ENCODE assay signal across 9 mouse cellular contexts in the genomic region with DNA sequence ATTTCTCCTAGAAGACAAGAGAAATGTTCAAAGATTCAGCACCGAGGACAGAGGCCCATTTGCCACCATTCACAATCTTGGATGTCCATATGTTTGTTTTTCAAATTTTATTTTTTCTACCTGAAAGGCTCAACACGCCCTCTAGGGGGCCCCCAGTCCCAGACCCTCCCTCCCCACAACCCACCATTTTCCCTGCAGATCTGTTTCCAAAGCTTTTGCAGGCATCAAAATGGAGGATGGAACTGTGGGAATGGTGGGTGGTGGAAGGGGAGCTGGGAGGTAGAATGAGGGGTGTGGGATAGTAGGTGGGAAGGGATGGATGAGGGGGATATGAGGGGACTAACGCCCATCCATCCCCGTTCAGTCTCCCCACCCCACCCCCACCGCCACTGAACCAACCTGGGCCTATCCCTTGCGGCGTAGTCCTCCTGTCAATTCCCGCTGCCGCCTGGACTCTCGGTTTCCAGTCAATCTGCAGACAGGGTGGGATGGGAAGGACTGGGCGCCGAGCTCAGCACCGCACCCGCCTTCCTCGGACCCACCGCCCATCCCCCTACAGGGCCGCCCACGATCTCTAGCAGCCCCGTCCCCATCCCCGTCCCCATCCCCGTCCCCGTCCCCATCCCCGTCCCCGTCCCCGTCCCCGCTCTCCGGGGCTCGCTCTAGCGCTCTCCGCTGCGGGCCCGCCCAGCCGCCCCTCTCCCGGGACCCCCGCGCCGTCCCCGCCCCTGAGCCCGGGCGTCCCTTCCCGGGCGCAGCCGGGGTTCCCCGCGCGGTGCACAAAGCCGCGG. TPM values are rescaled to one million over a fixed set of nuclear protein-coding genes. Genes with fewer than 3 reads are reported as not detected.
DNase-seq lines count a peak whose midpoint lies in the region; ATAC-seq lines count a peak whose summit lies in the region.
"Not testable (repeated sequence)": the region's sequence is repeated elsewhere in the genome, so short reads cannot be mapped to it uniquely, and the experiment has no call there.
"Had no signal": no experiment of that assay in that cellular context is flagged by ENCODE, and none has a peak within 500 bp of the region (broad histone marks: within the 10 kb centered on the region; RNA-seq: fewer than 3 reads in every experiment).

No protein-coding gene starts in this region.

- not testable (repeated sequence) for H3K36me3 ChIP-seq in embryonic facial prominence, embryonic 15.5 days; heart, embryonic 16.5 days (ENCODE audit: control insufficient read depth, insufficient read depth); limb, embryonic 15.5 days; midbrain, embryonic 15.5 days (replicated peaks); stomach, embryonic 15.5 days

- H3K27ac ChIP-seq in embryonic facial prominence, embryonic 15.5 days (replicated peaks); heart, embryonic 16.5 days (ENCODE audit: low read length); limb, embryonic 15.5 days; stomach, embryonic 15.5 days: not testable (repeated sequence)
- peak overlapping the region; percentile 82 for H3K27ac ChIP-seq in midbrain, embryonic 15.5 days

- not testable (repeated sequence) for H3K9me3 ChIP-seq in embryonic facial prominence, embryonic 15.5 days (replicated peaks); heart, embryonic 16.5 days (replicated peaks; ENCODE audit: control insufficient read depth, low read length); limb, embryonic 15.5 days; midbrain, embryonic 15.5 days; stomach, embryonic 15.5 days

- peak overlapping the region; percentile 42 for H3K4me2 ChIP-seq in embryonic facial prominence, embryonic 15.5 days (replicated peaks)
- peak overlapping the region; percentile 51 for H3K4me2 ChIP-seq in heart, embryonic 16.5 days (ENCODE audit: low read depth, low read length)
- peak overlapping the region; percentile 43 for H3K4me2 ChIP-seq in limb, embryonic 15.5 days
- peak overlapping the region; percentile 50 for H3K4me2 ChIP-seq in midbrain, embryonic 15.5 days
- H3K4me2 ChIP-seq in stomach, embryonic 15.5 days: peak overlapping the region; percentile 49

- DNase-seq in ES-CJ7 (ENCODE audit: low read depth, low spot score): peak; percentile 48
- DNase-seq in cerebellum, adult 18-20 months: peak; percentile 25 to 27
- peak; percentile 23 to 40 for DNase-seq in kidney, postnatal 4 days

- not testable (repeated sequence) for H3K4me1 ChIP-seq in embryonic facial prominence, embryonic 15.5 days; heart, embryonic 16.5 days (ENCODE audit: control insufficient read depth, insufficient read depth, low read length); limb, embryonic 15.5 days; midbrain, embryonic 15.5 days; stomach, embryonic 15.5 days

- H3K9ac ChIP-seq in embryonic facial prominence, embryonic 15.5 days; heart, embryonic 16.5 days (ENCODE audit: low read length); limb, embryonic 15.5 days; stomach, embryonic 15.5 days: not testable (repeated sequence)
- peak overlapping the region; percentile 41 for H3K9ac ChIP-seq in midbrain, embryonic 15.5 days

- WGBS in embryonic facial prominence, embryonic 15.5 days: 40% methylated on average over 14 of the region's 48 CpGs
- 16% methylated on average over 14 of the region's 48 CpGs for WGBS in heart, embryonic 16.5 days
- WGBS in limb, embryonic 15.5 days: 13% methylated on average over 20 of the region's 48 CpGs
- 19% methylated on average over 13 of the region's 48 CpGs for WGBS in midbrain, embryonic 15.5 days
- WGBS in stomach, embryonic 15.5 days: 32% methylated on average over 11 of the region's 48 CpGs

- peak; percentile 80 for ATAC-seq in embryonic facial prominence, embryonic 15.5 days (ENCODE audit: insufficient number of reproducible peaks, low FRiP score, low TSS enrichment, low read depth)
- ATAC-seq in heart, embryonic 16.5 days (replicated peaks; ENCODE audit: extremely low read depth, insufficient read depth, low FRiP score): peak; percentile 49
- peak; percentile 48; the same call in 1 of the 2 replicates for ATAC-seq in limb, embryonic 15.5 days (ENCODE audit: insufficient number of reproducible peaks, low FRiP score, low TSS enrichment, low read depth)
- ATAC-seq in midbrain, embryonic 15.5 days (replicated peaks): peak; percentile 80
- ATAC-seq in stomach, embryonic 15.5 days (ENCODE audit: insufficient read depth, low FRiP score, low read depth): peak; percentile 64

- H3K4me3 ChIP-seq in embryonic facial prominence, embryonic 15.5 days (replicated peaks): peak overlapping the region; percentile 35
- H3K4me3 ChIP-seq in heart, embryonic 16.5 days (ENCODE audit: low read length): peak overlapping the region; percentile 21
- H3K4me3 ChIP-seq in limb, embryonic 15.5 days: peak overlapping the region; percentile 38
- H3K4me3 ChIP-seq in midbrain, embryonic 15.5 days: peak overlapping the region; percentile 45
- H3K4me3 ChIP-seq in stomach, embryonic 15.5 days (replicated peaks): peak overlapping the region; percentile 34

- H3K27me3 ChIP-seq in embryonic facial prominence, embryonic 15.5 days; heart, embryonic 16.5 days (ENCODE audit: control insufficient read depth, insufficient read depth, low read length); limb, embryonic 15.5 days; midbrain, embryonic 15.5 days (replicated peaks); stomach, embryonic 15.5 days (replicated peaks): not testable (repeated sequence)

RNA-seq across cellular contexts. Expression of a gene that starts 0.6 kb away (rescaled TPM):
- polyA plus RNA-seq in embryonic facial prominence, embryonic 15.5 days (2015; fragmentation: Nextera tagmentation; extraction: Ambion mirVana): 58.8 and 64.6 TPM in 2 replicates
- 15.1 and 16.0 TPM in 2 replicates for polyA plus RNA-seq in heart, embryonic 16.5 days (2015; fragmentation: Nextera tagmentation; extraction: Ambion mirVana)
- polyA plus RNA-seq in limb, embryonic 15.5 days (2015; fragmentation: Nextera tagmentation; extraction: Ambion mirVana): 51.8 and 52.5 TPM in 2 replicates
- polyA plus RNA-seq in midbrain, embryonic 15.5 days (2015; fragmentation: Nextera tagmentation; extraction: Ambion mirVana): 787 TPM in 2 replicates
- polyA plus RNA-seq in stomach, embryonic 15.5 days (2015; fragmentation: Nextera tagmentation; extraction: Ambion mirVana): 129 and 133 TPM in 2 replicates

RNA-seq across cellular contexts. Expression of a gene that starts 17.7 kb away (rescaled TPM):
- not detected in 2 replicates for polyA plus RNA-seq in embryonic facial prominence, embryonic 15.5 days (2015; fragmentation: Nextera tagmentation; extraction: Ambion mirVana)
- 0.17 and 0.20 TPM in 2 replicates for polyA plus RNA-seq in heart, embryonic 16.5 days (2015; fragmentation: Nextera tagmentation; extraction: Ambion mirVana)
- polyA plus RNA-seq in limb, embryonic 15.5 days (2015; fragmentation: Nextera tagmentation; extraction: Ambion mirVana): not detected in 2 replicates
- not detected in 2 replicates for polyA plus RNA-seq in midbrain, embryonic 15.5 days (2015; fragmentation: Nextera tagmentation; extraction: Ambion mirVana)
- 0.06 TPM in 1 of 2 replicates, not detected in the other for polyA plus RNA-seq in stomach, embryonic 15.5 days (2015; fragmentation: Nextera tagmentation; extraction: Ambion mirVana)
- polyA plus RNA-seq: CD4-positive, CD25-positive, alpha-beta regulatory T cell, adult 4 months had no signal

RNA-seq across cellular contexts. Expression of a gene that starts 34.2 kb away (rescaled TPM):
- polyA plus RNA-seq in embryonic facial prominence, embryonic 15.5 days (2015; fragmentation: Nextera tagmentation; extraction: Ambion mirVana): 24.4 and 26.5 TPM in 2 replicates
- 18.6 and 19.1 TPM in 2 replicates for polyA plus RNA-seq in heart, embryonic 16.5 days (2015; fragmentation: Nextera tagmentation; extraction: Ambion mirVana)
- 25.9 and 27.6 TPM in 2 replicates for polyA plus RNA-seq in limb, embryonic 15.5 days (2015; fragmentation: Nextera tagmentation; extraction: Ambion mirVana)
- polyA plus RNA-seq in midbrain, embryonic 15.5 days (2015; fragmentation: Nextera tagmentation; extraction: Ambion mirVana): 153 and 164 TPM in 2 replicates
- 29.9 and 32.1 TPM in 2 replicates for polyA plus RNA-seq in stomach, embryonic 15.5 days (2015; fragmentation: Nextera tagmentation; extraction: Ambion mirVana)
- polyA plus RNA-seq: CD4-positive, CD25-positive, alpha-beta regulatory T cell, adult 4 months had no signal
